Mouse (Mus musculus) naive thymus-derived CD4-positive, alpha-beta T cell, adult 2 months (primary cell): ENCODE measurements at regions not wholly inside any gene's neighbourhood (a gene's known extent, or its start where the extent isn't known, plus 50 kb on each side); places are given as distances from the start of the nearest gene placed in this dataset.

Source experiments
- DNase-seq: peaks from one replicate; pipeline ENCODE4 v3.0.0-alpha.2; 2011; ENCODE audit warnings: low read depth

DNA sequence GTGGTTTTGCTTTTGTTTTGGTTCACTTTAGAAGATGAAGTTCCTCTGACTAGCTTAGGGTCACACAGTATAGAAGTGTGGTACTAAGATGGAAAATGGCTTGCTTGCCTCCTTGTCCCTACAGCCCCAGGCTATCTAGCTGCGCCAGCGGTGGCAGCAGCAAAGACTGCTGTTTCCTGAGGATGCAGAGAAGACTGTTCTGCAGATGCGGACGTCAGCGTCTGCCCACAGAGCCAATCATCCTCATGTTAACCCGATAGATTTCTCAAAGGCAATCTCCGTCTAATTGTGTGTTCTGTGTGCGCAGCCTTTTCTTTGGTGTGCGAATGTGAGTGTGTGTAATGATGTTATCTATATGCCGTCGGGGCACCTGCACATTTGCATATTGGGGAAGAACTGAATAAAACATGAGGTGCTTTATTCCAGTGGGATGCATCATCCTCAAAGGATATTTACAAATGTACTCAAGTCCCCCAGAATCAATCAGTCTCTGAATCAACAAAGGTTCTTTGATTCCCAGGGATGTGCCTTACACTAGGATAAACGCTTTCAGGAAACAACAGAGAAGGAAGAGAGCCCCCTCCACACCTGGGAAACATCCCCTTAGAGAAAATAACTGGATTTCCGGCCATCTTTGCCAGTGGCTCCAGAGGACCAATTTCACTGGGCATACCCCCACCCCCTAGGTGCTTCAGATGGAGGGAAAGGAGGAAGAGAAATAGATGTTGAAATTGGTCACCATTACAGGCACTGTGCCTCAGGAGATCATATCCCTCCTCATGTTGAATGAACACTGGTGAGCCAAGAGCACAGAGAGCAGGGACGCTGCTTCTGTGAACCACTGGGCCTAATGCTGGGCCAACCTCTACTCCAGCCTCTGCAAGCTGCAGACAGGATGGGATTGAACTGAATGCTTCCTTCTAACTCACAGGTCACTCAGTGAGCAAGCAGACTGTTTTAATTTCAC is 409.7 kb upstream of the Plxna2 start:
- no peak for DNase-seq

- no peak for DNase-seq
Observed at GRCm38 (mm10) chr1:194197516-194197915, 420.5 kb upstream of the Plxna2 start.

DNA sequence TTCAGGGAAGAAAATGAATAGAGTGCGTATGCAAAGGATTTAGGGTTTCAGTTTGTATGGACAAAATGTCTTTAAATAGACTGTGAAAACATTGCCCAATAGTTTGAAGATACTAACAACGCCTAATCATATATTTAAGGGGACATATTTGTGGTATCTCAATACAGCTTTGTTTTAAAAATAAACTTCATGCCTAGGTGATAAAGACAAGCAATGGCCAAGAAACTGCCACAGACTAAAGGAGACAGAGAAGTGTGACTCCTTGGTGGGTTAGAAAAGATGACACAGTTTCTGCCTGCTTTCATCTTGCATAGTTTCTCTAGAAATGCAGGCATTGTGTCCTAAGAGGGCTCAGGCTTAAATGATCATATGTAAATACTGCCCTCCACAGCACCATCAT is 435.7 kb upstream of the Plxna2 start:
- no peak for DNase-seq

DNA sequence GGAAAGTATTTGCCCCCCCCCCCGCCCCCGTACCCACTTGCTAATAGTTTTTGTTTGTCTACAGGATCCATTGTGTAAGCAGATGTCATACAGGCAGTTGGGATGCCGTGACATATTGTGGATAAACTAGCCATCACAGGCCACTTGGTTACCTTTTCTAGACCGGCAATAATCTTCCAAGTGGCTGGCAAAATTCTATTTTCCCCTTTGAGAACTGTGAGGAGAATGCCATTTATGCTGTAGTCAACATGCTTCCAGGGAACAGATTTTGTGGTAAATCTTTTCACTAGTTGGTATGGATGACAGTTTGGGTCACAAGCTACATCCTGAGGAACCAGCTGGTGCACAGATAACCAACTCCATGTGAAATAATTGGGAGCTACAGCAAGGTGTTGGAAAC is 456.5 kb upstream of the Plxna2 start:
- no peak for DNase-seq

- no peak for DNase-seq
Observed at GRCm38 (mm10) chr1:194160761-194161461, 457.1 kb upstream of the Plxna2 start.

DNA sequence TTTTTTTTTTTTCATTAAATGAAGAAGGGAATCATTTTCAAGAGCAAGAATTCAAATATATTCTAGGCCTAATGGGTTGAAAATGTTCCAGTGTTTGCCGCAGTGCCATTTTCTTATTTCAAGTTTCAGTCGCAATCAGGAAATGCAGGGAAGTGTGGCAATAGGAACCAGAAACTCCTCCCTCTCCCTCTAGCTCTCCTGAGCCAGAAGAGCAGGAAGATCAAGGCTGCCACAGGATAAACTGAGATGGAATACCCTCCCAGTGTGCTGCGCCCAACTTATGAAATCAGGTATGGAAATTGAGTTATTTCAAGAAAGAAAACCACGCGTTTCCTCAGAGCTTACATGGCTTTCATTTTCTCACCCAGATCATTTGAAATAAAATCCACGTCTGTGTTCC is 460.8 kb upstream of the Plxna2 start:
- DNase-seq, result no peak

DNA sequence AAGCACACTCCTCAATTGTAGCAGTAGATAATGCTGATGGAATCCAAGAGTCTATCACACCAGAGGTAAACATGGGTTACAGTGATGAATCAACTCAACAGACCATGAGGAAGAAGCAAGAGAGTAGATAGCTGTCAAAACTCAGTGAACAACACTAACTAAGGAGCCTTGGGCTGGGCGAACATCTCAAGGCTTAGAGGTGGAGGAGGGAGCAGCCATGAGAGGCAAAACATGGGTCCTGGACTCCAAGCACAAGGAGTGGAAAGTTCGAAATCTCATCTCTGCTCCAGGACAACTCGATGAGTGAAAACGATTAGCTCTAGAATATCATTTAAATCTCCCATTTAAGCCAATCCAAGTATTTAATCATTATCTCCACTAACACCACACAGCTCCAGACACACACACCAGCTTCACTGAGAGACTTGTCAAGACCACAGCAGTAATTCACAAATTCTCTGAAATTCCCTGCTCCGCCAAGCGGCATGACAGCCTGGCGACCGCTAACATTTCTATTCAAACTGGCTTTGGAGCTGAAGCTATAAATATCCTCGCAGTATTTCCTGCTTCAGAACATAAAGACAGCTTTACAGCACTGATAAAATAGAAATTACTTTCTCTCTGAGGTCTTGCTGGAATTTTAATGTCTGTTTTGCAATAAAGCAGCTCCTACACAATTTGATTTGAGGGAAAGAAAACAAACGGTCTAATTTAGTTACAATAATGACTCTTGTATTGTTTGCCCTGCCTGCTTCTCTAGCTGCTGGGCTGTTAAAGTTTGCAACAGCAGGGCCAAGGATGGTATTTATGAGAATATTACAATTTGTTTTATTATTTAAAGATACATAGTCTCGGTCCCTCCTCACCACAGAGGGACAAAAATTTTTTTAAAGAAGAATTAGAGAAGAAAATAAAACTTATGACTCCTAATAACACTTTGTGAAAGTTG is 469.3 kb upstream of the Plxna2 start:
- no peak for DNase-seq

DNA sequence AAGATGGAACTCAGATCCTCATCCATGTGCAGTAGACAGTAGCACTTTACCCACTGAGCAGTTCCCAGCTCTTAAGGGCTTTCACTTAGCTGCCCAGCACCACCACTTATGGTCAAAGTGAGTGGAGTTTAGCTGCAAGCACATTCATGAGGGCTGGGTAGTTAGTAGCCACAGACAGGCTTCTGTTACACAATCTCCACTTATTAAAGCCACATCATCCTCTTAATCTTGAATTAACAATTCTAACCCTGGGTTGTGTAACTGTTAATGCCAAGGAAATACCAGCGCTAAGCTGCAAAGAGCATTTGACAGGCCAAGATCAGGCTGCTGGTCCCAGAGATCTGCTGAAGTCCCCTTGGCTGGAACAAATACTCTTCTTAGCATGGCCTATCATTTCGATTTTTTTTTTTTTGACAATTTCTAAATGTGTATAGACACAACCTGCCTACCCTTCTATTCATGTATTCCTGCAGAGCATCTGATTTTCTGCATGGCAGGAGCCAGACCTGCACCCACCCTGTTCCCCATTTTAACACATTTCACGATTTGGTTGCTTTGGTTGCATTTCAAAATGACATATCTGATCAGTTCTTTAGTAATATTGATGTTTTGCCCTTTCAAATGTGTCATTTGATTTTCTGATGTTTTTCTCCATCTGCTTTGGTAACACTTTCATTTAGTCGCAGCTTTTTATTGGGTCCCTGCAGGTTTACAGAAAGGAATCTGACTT is 500.2 kb upstream of the Plxna2 start:
- no peak for DNase-seq

- no peak for DNase-seq
Observed at GRCm38 (mm10) chr1:194114399-194114798, 503.6 kb upstream of the Plxna2 start.

DNA sequence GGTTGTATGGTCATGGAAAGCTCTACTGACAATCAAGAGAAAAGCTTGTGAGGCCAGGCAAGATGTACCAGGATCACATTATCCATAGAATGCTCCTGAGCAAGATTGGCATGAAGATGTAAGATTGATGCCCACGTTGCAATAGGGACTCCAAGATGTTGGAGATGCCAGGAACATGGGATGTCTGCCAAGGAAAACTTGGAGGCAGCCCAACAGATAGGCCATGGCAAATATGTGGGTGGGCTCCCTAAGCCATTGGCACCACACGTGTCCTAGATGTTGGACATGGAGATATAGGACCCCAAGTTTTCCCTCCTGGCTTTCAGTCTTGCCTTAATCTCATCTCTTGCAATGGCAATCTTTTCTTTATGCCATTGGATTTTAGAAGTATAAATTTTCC is 506.1 kb upstream of the Plxna2 start:
- DNase-seq, result no peak

- no peak for DNase-seq
Observed at GRCm38 (mm10) chr1:194109172-194110071, 508.6 kb upstream of the Plxna2 start.

DNA sequence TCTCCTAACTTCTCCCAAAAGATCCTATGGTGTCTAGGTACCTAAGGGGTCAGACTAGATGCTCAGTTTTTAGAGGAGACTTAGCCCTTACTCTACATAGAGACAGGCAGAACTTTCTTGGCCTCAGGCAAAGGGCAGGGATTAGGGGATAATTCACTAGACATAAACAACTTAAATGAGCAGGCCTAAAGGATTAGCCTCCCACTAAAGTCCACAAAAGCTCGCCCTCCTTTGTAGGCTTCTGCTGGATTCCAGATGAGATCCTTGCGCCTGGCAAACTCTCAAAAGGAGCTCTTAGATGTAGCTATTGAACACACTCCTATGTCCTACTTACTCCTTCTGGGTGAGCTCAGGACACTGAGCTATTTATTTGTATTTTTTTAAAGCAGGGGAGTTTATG is 509.9 kb upstream of the Plxna2 start:
- DNase-seq, result no peak

- DNase-seq, result no peak
Observed at GRCm38 (mm10) chr1:194107271-194107938, 510.6 kb upstream of the Plxna2 start.

- no peak for DNase-seq
Observed at GRCm38 (mm10) chr1:194089918-194090548, 528.0 kb upstream of the Plxna2 start.

DNA sequence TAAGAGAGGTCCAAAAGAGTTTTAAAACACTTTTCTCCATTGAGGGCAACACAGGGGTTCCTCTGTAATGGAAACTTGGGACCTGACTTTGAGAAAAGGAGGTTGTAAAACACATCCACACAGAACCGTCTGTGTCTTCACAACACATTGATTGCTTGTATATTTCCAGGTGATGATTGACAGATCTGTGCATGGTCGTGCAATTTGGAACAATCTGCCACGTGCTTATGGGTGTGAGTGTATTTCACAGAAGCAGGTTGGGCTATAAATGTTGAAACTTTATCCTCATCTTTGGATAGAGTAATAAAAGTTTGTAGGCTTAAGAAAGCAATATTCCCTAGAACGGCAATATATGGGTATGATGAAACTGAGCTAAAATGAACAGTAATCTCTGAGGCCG is 559.5 kb upstream of the Plxna2 start:
- no peak for DNase-seq

DNA sequence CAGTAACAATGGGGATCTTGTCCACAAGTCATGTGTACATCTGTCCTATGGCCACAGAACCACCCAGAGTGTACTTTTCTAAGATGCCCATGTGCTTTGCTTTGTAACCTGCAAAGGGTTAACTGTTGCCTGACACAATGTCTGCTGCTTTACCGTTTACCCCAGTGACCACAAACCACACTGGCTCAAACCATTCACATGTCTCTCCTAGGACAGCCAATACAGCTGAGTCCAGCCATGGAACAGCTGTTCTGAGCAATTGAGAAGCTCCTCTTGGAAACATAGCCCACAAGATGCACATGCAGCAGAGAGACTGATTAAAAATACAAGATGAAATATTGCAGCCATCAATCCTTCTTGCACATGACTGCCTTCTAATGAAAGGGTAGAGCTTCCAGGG is 561.5 kb upstream of the Plxna2 start:
- DNase-seq, result peak; percentile 1

GRCm38 (mm10) chr1:194049746-194050351 is 568.2 kb upstream of the Plxna2 start:
- no peak for DNase-seq

DNA sequence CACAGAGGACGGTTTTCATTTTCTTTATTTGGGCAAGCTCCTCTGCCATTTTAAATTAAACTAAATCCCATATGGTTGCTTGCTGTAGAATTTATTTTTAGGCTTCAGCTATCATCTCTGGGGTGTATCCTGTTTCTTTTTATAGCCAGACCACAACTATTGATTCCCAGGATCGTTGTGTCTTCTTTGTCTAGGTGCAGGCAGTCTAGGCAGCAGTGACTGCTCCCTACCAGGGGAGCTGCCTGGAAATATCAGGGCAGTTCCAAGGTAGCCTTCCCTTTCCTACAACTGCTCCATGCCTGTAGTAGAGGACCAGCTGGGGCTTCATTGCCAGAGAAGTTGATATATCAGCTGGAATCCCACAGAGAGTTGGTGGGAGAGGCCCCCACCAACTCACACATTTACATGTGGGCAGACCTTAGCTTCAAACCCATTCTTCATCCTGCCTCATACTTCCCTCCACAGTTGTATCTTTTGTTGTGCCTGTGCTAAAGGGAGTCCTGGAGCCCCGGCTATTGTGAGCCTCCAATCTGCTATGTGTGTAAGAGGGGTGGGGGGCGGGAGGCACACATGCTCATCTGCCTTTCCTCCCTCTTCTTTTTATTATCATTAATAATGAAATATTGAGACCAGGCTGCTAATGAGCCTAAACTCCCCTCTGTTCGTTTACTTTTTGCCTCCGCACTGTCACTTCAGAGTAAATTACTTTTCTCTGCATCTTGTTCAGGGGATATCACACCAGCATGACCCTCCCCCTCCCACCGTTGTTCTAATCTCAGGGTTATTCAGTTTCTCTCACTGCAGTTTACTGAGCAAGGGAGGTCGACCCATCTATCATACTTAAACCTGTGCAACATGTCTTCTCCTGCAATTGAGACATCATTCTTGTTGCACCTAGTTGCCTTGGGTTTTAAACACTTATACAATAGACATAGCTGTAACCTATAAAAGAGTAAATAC is 576.3 kb upstream of the Plxna2 start:
- no peak for DNase-seq
